Mouse (Mus musculus) bone marrow macrophage, adult 2 months (primary cell): ENCODE measurements at regions not wholly inside any gene's neighbourhood (a gene's known extent, or its start where the extent isn't known, plus 50 kb on each side); places are given as distances from the start of the nearest gene placed in this dataset.

Source experiments
- CTCF ChIP-seq: IDR thresholded peaks from 2 replicates; pipeline ENCODE4 v1.5.1; 2012; ENCODE audit warnings: low read depth, mild to moderate bottlenecking, low read length, moderate library complexity
- POLR2A ChIP-seq: IDR thresholded peaks from 2 replicates; pipeline ENCODE4 v1.6.1; 2012; ENCODE audit warnings: mild to moderate bottlenecking, low read depth, low read length, borderline replicate concordance

GRCm38 (mm10) chr4:31468306-31468705, 495.6 kb upstream of the Map3k7 start:
- TF ChIP-seq CTCF = no peak
- TF ChIP-seq POLR2A = no peak
